Mouse (Mus musculus): ENCODE data around the gene 4930402F06Rik.

4930402F06Rik gene

GRCm38 (mm10) chr2:35338036-35338435, 58.9 kb downstream of the 4930402F06Rik start:
- 73% methylated on average over 1 of the region's 1 CpGs for WGBS

- 42% methylated on average over 10 of the region's 10 CpGs for WGBS
Measured at GRCm38 (mm10) chr2:35337419-35337818, 59.6 kb downstream of the 4930402F06Rik start.

- 1% methylated on average over 45 of the region's 45 CpGs for WGBS
Measured at GRCm38 (mm10) chr2:35336388-35337280, 60.3 kb downstream of the 4930402F06Rik start, which contains the start of gene Stom. Stom (minus strand) TSS chr2:35336976.

GRCm38 (mm10) chr2:35335620-35336019, 61.4 kb downstream of the 4930402F06Rik start:
- WGBS, result 54% methylated on average over 7 of the region's 7 CpGs

GRCm38 (mm10) chr2:35331205-35331604, 65.8 kb downstream of the 4930402F06Rik start:
- 72% methylated on average over 2 of the region's 2 CpGs for WGBS

GRCm38 (mm10) chr2:35329061-35329460, 67.9 kb downstream of the 4930402F06Rik start:
- 89% methylated on average over 2 of the region's 2 CpGs for WGBS

- 51% methylated on average over 11 of the region's 11 CpGs for WGBS
Measured at GRCm38 (mm10) chr2:35328064-35328792, 68.7 kb downstream of the 4930402F06Rik start.

- 77% methylated on average over 10 of the region's 10 CpGs for WGBS
Measured at GRCm38 (mm10) chr2:35327583-35327982, 69.4 kb downstream of the 4930402F06Rik start.

- WGBS, result 84% methylated on average over 1 of the region's 1 CpGs
Measured at GRCm38 (mm10) chr2:35326931-35327330, 70.0 kb downstream of the 4930402F06Rik start.

GRCm38 (mm10) chr2:35325930-35326329, 71.0 kb downstream of the 4930402F06Rik start:
- WGBS, result 78% methylated on average over 10 of the region's 10 CpGs
